24 mouse cellular contexts compared by ENCODE assay signal in the genomic region with DNA sequence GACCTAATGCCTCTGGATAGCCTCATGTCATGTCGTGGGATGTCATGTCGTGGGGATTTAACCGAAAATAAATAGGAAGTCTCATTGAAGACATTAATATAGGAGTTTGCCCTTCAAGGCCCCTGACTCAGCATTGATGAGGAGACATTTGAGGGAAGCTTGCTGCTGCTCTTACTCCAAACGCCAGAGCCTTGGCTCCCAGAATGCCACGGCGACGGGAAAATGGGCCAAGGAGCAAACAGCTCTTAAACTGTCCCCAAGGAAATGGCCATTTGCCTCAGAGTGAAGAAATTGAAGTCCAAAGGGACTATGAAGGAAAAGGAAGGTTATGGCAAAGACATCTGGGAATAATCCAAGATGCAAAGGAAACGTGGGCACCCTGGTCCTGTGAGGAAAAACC. TPM values are rescaled to one million over a fixed set of nuclear protein-coding genes. Genes with fewer than 3 reads are reported as not detected.
DNase-seq lines count a peak whose midpoint lies in the region; ATAC-seq and TF ChIP-seq lines count a peak whose summit lies in the region.
"Had no signal": no experiment of that assay in that cellular context is flagged by ENCODE, and none has a peak within 500 bp of the region (broad histone marks: within the 10 kb centered on the region; RNA-seq: fewer than 3 reads in every experiment).

No protein-coding gene starts in this region.

- no peak for DNase-seq in gastrocnemius, adult 2 months
- no peak for DNase-seq in gastrocnemius, adult 8-10 months (ENCODE audit: low spot score in 2 of 2)
- DNase-seq in kidney, postnatal 10 days, result peak; percentile 36
- no peak for DNase-seq in kidney, postnatal 25 days
- peak; percentile 14 for DNase-seq in limb, embryonic 11.5 days (ENCODE audit: low spot score)
- peak; percentile 48 to 85 for DNase-seq in lung, postnatal 4 days
- no peak for DNase-seq in cerebellum, postnatal 25 days
- DNase-seq: B cell, adult 2 months; cerebellum, adult 2 months; thymus, adult 18-20 months; thymus, postnatal 4 days had no signal

- intact Hi-C loops in gastrocnemius, adult 2 months (cut with DNase I), result loop anchor here (10.0 kb wide), 1 partner anchor 409 kb away; a partner anchor contains a TSS

- no peak overlapping the region for H3K4me2 ChIP-seq in limb, embryonic 11.5 days (ENCODE audit: low read depth, severe bottlenecking)
- H3K4me2 ChIP-seq: forebrain, embryonic 12.5 days; heart, embryonic 11.5 days; hindbrain, embryonic 15.5 days; limb, embryonic 12.5 days; liver, embryonic 12.5 days; stomach, embryonic 15.5 days had no signal

- H3K36me3 ChIP-seq in limb, embryonic 11.5 days (ENCODE audit: control insufficient read depth, insufficient read depth, low read length), result peaks cover 3% of the 10 kb centered on the region; the same call in 1 of the 2 replicates
- H3K36me3 ChIP-seq: forebrain, embryonic 12.5 days; hindbrain, embryonic 15.5 days; liver, embryonic 12.5 days; midbrain, embryonic 10.5 days; stomach, embryonic 15.5 days had no signal

- 82% methylated on average over 8 of the region's 8 CpGs for WGBS in limb, embryonic 11.5 days

- H3K4me3 ChIP-seq in gastrocnemius, adult 2 months, result no peak overlapping the region
- no peak overlapping the region for H3K4me3 ChIP-seq in limb, embryonic 11.5 days (ENCODE audit: low read depth, low read length)
- H3K4me3 ChIP-seq: embryonic facial prominence, embryonic 10.5 days; forebrain, embryonic 12.5 days; hindbrain, embryonic 15.5 days; limb, embryonic 12.5 days; liver, embryonic 12.5 days; midbrain, embryonic 10.5 days; stomach, embryonic 15.5 days had no signal

- no peaks in the 10 kb centered on the region for H3K9me3 ChIP-seq in limb, embryonic 11.5 days (ENCODE audit: control insufficient read depth, low read length)
- H3K9me3 ChIP-seq: embryonic facial prominence, embryonic 10.5 days; forebrain, embryonic 12.5 days; hindbrain, embryonic 15.5 days; limb, embryonic 12.5 days; liver, embryonic 12.5 days; midbrain, embryonic 10.5 days; stomach, embryonic 15.5 days had no signal

- no peaks in the 10 kb centered on the region for H3K27me3 ChIP-seq in limb, embryonic 11.5 days (ENCODE audit: control insufficient read depth, insufficient read depth, low read length)
- H3K27me3 ChIP-seq: forebrain, embryonic 12.5 days; hindbrain, embryonic 15.5 days; limb, embryonic 12.5 days; stomach, embryonic 15.5 days had no signal

- ATAC-seq in limb, embryonic 11.5 days (ENCODE audit: insufficient number of reproducible peaks, low FRiP score, low TSS enrichment, low read depth), result no peak
- ATAC-seq: intestine, postnatal 0 days; liver, embryonic 12.5 days had no signal

- H3K4me1 ChIP-seq in limb, embryonic 11.5 days (ENCODE audit: control insufficient read depth, insufficient read depth, low read length), result no peaks in the 10 kb centered on the region
- H3K4me1 ChIP-seq: forebrain, embryonic 12.5 days; hindbrain, embryonic 15.5 days; liver, embryonic 12.5 days; midbrain, embryonic 10.5 days had no signal

- H3K27ac ChIP-seq in gastrocnemius, adult 2 months, result peak overlapping the region; percentile 57
- no peak overlapping the region for H3K27ac ChIP-seq in limb, embryonic 11.5 days (replicated peaks; ENCODE audit: low read depth, low read length)
- H3K27ac ChIP-seq: embryonic facial prominence, embryonic 10.5 days; forebrain, embryonic 12.5 days; hindbrain, embryonic 15.5 days; kidney, postnatal 0 days; limb, embryonic 12.5 days; liver, embryonic 12.5 days; macrophage; midbrain, embryonic 10.5 days; stomach, embryonic 15.5 days had no signal

- no peak for TF ChIP-seq CTCF in gastrocnemius, adult 2 months (IDR thresholded peaks at IDR 0.05)

- H3K9ac ChIP-seq in limb, embryonic 11.5 days (ENCODE audit: low read length), result no peak overlapping the region
- H3K9ac ChIP-seq: forebrain, embryonic 12.5 days; hindbrain, embryonic 15.5 days; limb, embryonic 12.5 days; liver, embryonic 12.5 days; stomach, embryonic 15.5 days had no signal

RNA-seq across cellular contexts. Expression of a gene that starts 34.8 kb away (rescaled TPM):
- total RNA-seq in gastrocnemius, adult 2 months (2021), result 10 to 100 TPM; 28.8 to 43.1 TPM
- total RNA-seq in gastrocnemius, adult 8-10 months (2022), result 10 to 100 TPM; 12.7 to 25.4 (median 23.4) TPM
- 43.7 and 51.0 TPM in 2 replicates for polyA plus RNA-seq in limb, embryonic 11.5 days (2014; fragmentation: Nextera tagmentation; extraction: Ambion mirVana)
- total RNA-seq: common myeloid progenitor, adult 5-6 weeks; neutrophil, adult 5-6 weeks had no signal

Comparison
In these comparisons a context has a peak if more than half of its experiments do, and no peak if none do; other contexts are left out.
1. DNase-seq: peak in kidney, postnatal 10 days (single experiment), limb, embryonic 11.5 days (single experiment) and lung, postnatal 4 days (2 of 2); none in gastrocnemius, adult 2 months (single experiment), gastrocnemius, adult 8-10 months (0 of 2), kidney, postnatal 25 days (0 of 2) and cerebellum, postnatal 25 days (0 of 2).